Mouse (Mus musculus) 3134 (cell line): ENCODE measurements around the gene Zfp219.

Source experiments
- DNase-seq: peaks from one replicate; pipeline ENCODE4 v3.0.0-alpha.2; 2011; ENCODE audit warnings: low spot score; ENCODE audit not compliant: insufficient read length; ENCODE audit errors: extremely low read depth

The Zfp219 gene

GRCm38 (mm10) chr14:52003981-52004495 lies 16.5 kb downstream of the Zfp219 start:
- no peak for DNase-seq

DNA sequence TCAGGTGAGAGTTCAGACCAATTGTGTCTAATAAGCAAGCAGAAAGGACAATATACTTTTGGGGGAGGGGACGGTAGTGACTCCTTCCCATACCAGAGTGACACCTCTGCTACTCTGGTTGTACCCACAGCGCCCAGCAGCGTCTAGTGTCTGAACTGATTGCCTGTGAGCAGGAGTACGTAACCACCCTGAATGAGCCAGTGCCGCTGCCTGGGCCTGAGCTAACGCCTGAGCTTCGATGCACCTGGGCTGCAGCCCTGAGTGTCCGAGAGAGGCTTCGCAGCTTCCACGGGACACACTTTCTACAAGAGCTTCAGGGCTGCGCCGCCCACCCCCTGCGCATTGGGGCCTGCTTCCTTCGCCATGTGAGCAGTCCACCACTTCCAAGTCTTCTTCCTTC lies 23.1 kb downstream of the Zfp219 start:
- no peak for DNase-seq

GRCm38 (mm10) chr14:51996866-51997265 lies 23.7 kb downstream of the Zfp219 start:
- no peak for DNase-seq

DNA sequence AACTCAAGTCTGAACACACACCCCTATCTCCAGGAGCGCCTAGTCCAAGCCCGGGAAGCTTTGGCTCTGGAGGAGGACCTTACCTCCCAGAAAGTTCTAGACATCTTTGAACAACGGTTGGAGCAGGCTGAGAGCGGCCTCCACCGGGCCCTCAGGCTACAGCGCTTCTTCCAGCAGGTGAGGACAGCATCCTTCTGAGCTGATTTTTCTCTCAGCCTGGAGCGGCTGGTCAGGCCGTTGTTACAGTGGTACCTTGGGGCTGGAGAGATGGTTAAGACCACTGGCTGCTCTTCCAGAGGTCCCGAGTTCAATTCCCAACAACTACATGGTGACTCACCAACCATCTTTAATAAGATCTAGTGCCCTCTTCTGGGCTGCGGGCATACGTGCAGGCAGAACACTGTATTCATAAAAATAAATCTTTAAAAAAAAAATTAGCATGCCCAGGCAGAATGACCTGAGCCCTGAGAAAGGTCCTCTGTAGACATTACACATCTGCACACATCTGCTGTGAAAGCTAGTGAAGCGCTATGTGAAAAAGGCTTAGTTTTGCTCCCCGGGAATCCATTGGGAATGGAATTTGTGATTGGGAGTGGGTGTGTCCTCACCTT lies 24.2 kb downstream of the Zfp219 start:
- DNase-seq: no peak

GRCm38 (mm10) chr14:51995219-51995871 lies 25.2 kb downstream of the Zfp219 start:
- no peak for DNase-seq

DNA sequence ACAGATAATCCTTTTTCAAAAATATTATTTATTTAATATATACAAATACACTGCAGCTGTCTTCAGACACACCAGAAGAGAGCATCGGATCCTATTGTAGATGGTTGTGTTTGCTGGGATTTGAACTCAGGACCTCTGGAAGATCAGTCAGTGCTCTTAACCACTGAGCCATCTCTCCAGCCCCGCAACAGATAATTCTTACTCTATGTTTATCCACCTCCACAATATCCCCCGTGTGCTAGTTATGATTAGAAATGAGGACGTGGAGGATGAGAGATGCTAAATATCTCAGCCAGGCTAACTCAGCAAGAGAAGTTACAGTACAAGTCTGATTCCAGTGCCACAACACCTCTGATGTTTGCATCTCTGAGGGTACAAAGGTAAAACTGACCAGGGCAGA lies 26.1 kb downstream of the Zfp219 start:
- DNase-seq: no peak

DNA sequence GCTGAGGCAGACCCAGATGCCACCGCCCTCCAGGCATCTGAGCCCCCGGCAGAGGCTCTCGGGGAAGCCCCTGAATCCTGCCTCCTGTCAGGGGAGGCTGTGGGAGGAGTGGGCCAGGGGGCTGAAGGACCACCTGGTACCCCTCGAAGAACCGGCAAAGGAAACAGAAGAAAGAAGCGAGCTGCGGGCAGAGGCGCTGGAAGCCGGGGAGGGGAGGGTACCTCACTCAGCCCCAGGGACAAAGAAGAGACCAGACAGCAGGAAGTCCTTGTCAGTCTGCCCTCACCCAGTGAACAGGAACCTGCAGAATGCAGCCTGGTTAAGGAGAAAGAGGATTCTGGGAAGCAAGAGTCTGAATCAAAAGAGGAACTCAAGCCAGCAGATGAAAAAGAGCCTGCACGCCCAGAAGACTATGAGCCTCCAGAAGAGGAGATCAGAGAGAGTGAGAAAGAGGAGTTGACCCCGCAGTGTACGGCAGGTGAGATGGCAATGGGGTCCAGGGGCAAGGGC lies 31.0 kb downstream of the Zfp219 start:
- DNase-seq: no peak

GRCm38 (mm10) chr14:51988731-51989130 lies 31.8 kb downstream of the Zfp219 start:
- DNase-seq: no peak

GRCm38 (mm10) chr14:51987177-51987576 lies 33.4 kb downstream of the Zfp219 start:
- no peak for DNase-seq

DNA sequence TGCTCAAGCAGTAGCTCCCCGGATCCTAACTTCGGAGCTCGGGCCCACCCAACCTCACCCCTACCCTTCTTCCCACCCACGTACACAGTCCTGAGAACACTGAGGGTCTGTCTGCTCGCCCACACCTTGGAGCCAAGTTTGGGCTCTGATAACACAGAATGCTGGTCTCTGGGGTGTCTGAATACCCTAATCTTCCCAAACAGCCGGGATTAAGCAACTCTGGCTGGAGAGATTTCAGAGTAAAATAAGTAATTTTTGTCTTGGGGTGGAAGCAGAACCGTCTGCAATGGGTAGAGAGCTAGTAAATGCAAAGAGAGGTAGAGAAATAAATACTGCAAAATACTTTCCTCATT lies 34.4 kb downstream of the Zfp219 start:
- no peak for DNase-seq

GRCm38 (mm10) chr14:51985301-51986152 lies 35.0 kb downstream of the Zfp219 start:
- DNase-seq: peak; percentile 91

- peak; percentile 80 for DNase-seq
These were observed 36.0 kb downstream of the Zfp219 start, which contains the start of gene Arhgef40 for GRCm38 (mm10) chr14:51984247-51985231. Arhgef40 (plus strand) TSS chr14:51984719.

DNA sequence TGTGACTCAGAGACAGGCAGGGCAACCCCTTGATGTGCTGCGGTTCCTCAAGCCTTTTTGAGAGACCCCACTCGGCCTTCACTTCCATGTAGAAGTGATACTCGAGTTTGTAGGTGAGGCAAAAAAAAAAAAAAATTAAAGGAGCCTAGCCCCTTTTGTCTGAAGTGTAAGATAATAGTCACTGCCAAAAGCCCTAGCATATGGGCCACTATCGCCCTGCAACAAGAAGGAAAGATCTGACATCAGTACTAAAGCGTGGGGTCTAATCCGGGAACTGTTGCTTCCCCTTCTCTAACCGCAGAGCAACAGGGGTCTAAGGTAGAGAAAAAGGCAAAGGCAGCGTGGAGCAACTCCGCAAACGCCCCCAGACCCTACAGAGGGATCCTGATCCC lies 36.7 kb downstream of the Zfp219 start:
- DNase-seq: no peak

DNA sequence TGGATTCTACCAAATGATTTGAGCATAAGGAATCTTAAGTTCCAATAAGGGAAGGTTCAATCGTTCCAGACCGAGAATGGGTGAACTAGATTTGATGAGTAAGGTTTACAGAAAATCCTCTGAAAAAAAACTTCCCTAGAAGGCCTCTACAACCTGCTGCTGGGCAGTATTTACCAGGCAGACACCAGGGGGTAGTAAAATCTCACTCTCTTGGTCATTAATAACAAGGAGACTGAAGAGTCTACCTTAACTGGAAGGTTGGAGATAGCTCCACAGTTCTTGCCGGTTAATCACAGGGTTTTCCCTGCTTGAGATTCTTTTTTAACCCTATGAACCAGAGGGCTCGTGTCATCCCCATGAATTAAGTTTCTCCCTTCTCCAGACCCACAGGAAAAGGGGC lies 37.3 kb downstream of the Zfp219 start:
- DNase-seq: no peak

DNA sequence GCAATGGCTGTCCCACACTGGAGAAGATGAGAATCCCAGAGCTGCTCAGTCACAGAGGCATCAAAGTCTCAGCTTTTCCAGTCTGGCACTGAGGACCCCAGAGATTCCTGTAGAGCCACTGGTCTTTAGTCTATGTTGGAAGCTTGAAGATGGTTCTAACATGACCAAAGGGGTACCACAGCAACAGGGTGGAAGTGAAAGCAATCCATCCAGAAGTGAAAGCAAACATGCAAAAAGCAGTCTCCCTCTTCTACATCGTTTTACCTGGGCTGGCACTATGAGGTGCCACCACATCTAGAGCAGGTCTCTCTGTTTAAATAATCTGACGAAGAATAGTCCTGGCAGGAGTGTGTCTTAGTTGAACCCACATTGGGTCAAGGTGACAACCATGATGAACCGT lies 41.3 kb downstream of the Zfp219 start:
- no peak for DNase-seq

GRCm38 (mm10) chr14:51967400-51967799 lies 53.1 kb downstream of the Zfp219 start:
- no peak for DNase-seq

GRCm38 (mm10) chr14:51960316-51960715 lies 60.2 kb downstream of the Zfp219 start:
- DNase-seq: no peak
